Mouse (Mus musculus) heart, embryonic 10.5 days (tissue): ENCODE results near the gene Cdkn1b. TPM values are rescaled to one million over a fixed set of nuclear protein-coding genes. Genes with fewer than 3 reads are reported as not detected.
A peak's percentile ranks its signal among the peaks of the same experiment; 100 is the strongest.

Experiments used
- DNase-seq: peaks from one replicate; pipeline ENCODE4 v3.0.0-alpha.2; 2017; ENCODE audit warnings: low spot score
- H3K27ac ChIP-seq: fragments of 300-500 bp; sonication (generic); 2 replicates; pipeline ENCODE4 v1.5.1; 2016; ENCODE audit warnings: mild to moderate bottlenecking
- H3K27me3 ChIP-seq: fragments of 300-500 bp; sonication (generic); 2 replicates; pipeline ENCODE4 v1.6.1; 2016; ENCODE audit warnings: mild to moderate bottlenecking; ENCODE audit not compliant: poor library complexity, insufficient read depth, severe bottlenecking
- H3K36me3 ChIP-seq: fragments of 300-500 bp; sonication (generic); 2 replicates; pipeline ENCODE4 v1.6.1; 2016; ENCODE audit warnings: mild to moderate bottlenecking, moderate library complexity
- H3K4me1 ChIP-seq: fragments of 300-500 bp; sonication (generic); 2 replicates; pipeline ENCODE4 v1.6.1; 2016; ENCODE audit warnings: mild to moderate bottlenecking
- H3K4me3 ChIP-seq: fragments of 300-500 bp; sonication (generic); 2 replicates; pipeline ENCODE4 v1.5.1; 2016; ENCODE audit warnings: mild to moderate bottlenecking, moderate library complexity
- H3K9me3 ChIP-seq: fragments of 300-500 bp; sonication (generic); 2 replicates; pipeline ENCODE4 v1.6.1; 2016; ENCODE audit warnings: mild to moderate bottlenecking, moderate library complexity
- WGBS: fragments of 180-500 bp; shearing (Covaris S2); methylation state at CpG from one replicate; pipeline ENCODE4 v1.1.7; 2016; 5-methylcytosine and 5-hydroxymethylcytosine counted together
- polyA plus RNA-seq: library from polyadenylated mRNA; unstranded; fragments of >200 nt; fragmentation: Nextera tagmentation; extraction: Ambion mirVana; gene quantifications from 2 replicates; pipeline ENCODE4 v1.2.1, GENCODE M21; 2016

Gene Cdkn1b
- polyA plus RNA-seq, 1 experiment from 2014 or later = 12.0 TPM

- Histone ChIP-seq H3K4me3 (no peak overlapping the region), H3K27ac (peak overlapping the region; percentile 37; the same call in 1 of the 2 replicates), H3K9me3 (no peaks in the 10 kb centered on the region), H3K4me1 (peaks cover 24% of the 10 kb centered on the region), H3K27me3 (no peaks in the 10 kb centered on the region), H3K36me3 (peaks cover 14% of the 10 kb centered on the region)
- peak; percentile 35 for DNase-seq
- WGBS = 68% methylated on average over 6 of the region's 6 CpGs
These were observed 25.9 kb downstream of the Cdkn1b start for GRCm38 (mm10) chr6:134946054-134946453.

GRCm38 (mm10) chr6:134946858-134947257 is 26.7 kb downstream of the Cdkn1b start:
- no peaks in the 10 kb centered on the region for H3K9me3 ChIP-seq
- H3K36me3 ChIP-seq = peaks cover 6% of the 10 kb centered on the region; the same call in 1 of the 2 replicates
- DNase-seq = peak; percentile 45
- H3K27ac ChIP-seq = no peak overlapping the region
- H3K4me1 ChIP-seq = peaks cover 24% of the 10 kb centered on the region
- H3K27me3 ChIP-seq = no peaks in the 10 kb centered on the region
- 77% methylated on average over 9 of the region's 9 CpGs for WGBS
- H3K4me3 ChIP-seq = no peak overlapping the region

- 43% methylated on average over 13 of the region's 13 CpGs for WGBS
- Histone ChIP-seq H3K9me3 (no peaks in the 10 kb centered on the region), H3K4me3 (no peak overlapping the region), H3K36me3 (peaks cover 5% of the 10 kb centered on the region; the same call in 1 of the 2 replicates), H3K27ac (no peak overlapping the region; the same call in 1 of the 2 replicates), H3K27me3 (no peaks in the 10 kb centered on the region), H3K4me1 (peaks cover 21% of the 10 kb centered on the region)
- DNase-seq = peak; percentile 76
These were observed 27.3 kb downstream of the Cdkn1b start for GRCm38 (mm10) chr6:134947311-134948087.

GRCm38 (mm10) chr6:134948522-134949061 is 28.4 kb downstream of the Cdkn1b start:
- no peak for DNase-seq

GRCm38 (mm10) chr6:134949241-134949640 is 29.0 kb downstream of the Cdkn1b start:
- peaks cover 15% of the 10 kb centered on the region for H3K4me1 ChIP-seq
- H3K36me3 ChIP-seq = peaks cover 5% of the 10 kb centered on the region; the same call in 1 of the 2 replicates
- 86% methylated on average over 3 of the region's 3 CpGs for WGBS
- no peak overlapping the region for H3K27ac ChIP-seq
- no peaks in the 10 kb centered on the region for H3K9me3 ChIP-seq
- no peaks in the 10 kb centered on the region for H3K27me3 ChIP-seq
- H3K4me3 ChIP-seq = no peak overlapping the region
- peak; percentile 68 for DNase-seq

More at GRCm38 (mm10) chr6:134948522-134949061, 28.4 kb downstream of the Cdkn1b start:
- H3K4me3 ChIP-seq = no peak overlapping the region
- H3K9me3 ChIP-seq = no peaks in the 10 kb centered on the region
- whole genome bisulfite sequencing = 49% methylated on average over 11 of the region's 11 CpGs
- H3K4me1 ChIP-seq = peaks cover 15% of the 10 kb centered on the region
- H3K27ac ChIP-seq = no peak overlapping the region
- peaks cover 5% of the 10 kb centered on the region; the same call in 1 of the 2 replicates for H3K36me3 ChIP-seq
- no peaks in the 10 kb centered on the region for H3K27me3 ChIP-seq

GRCm38 (mm10) chr6:134951364-134951763 is 31.2 kb downstream of the Cdkn1b start:
- Histone ChIP-seq H3K27me3 (no peaks in the 10 kb centered on the region), H3K36me3 (peaks cover 4% of the 10 kb centered on the region; the same call in 1 of the 2 replicates), H3K4me3 (no peak overlapping the region), H3K9me3 (no peaks in the 10 kb centered on the region), H3K27ac (no peak overlapping the region), H3K4me1 (peaks cover 11% of the 10 kb centered on the region)
- no peak for DNase-seq
- 36% methylated on average over 5 of the region's 5 CpGs for WGBS

- no peaks in the 10 kb centered on the region for H3K27me3 ChIP-seq
- H3K4me1 ChIP-seq = no peaks in the 10 kb centered on the region
- no peaks in the 10 kb centered on the region for H3K9me3 ChIP-seq
- 84% methylated on average over 11 of the region's 11 CpGs for WGBS
- no peak overlapping the region for H3K4me3 ChIP-seq
- no peak overlapping the region for H3K27ac ChIP-seq
- DNase-seq = no peak
- H3K36me3 ChIP-seq = peaks cover 7% of the 10 kb centered on the region; the same call in 1 of the 2 replicates
These were observed 33.8 kb downstream of the Cdkn1b start for GRCm38 (mm10) chr6:134953976-134954375.

GRCm38 (mm10) chr6:134956388-134956787 is 36.2 kb downstream of the Cdkn1b start:
- no peak for DNase-seq
- WGBS = 84% methylated on average over 4 of the region's 4 CpGs
- Histone ChIP-seq H3K27ac (no peak overlapping the region), H3K27me3 (no peaks in the 10 kb centered on the region), H3K36me3 (peaks cover 7% of the 10 kb centered on the region; the same call in 1 of the 2 replicates), H3K9me3 (no peaks in the 10 kb centered on the region), H3K4me3 (no peak overlapping the region), H3K4me1 (0 out of 2 replicates have a peak, but pooled peaks cover 2% of the 10 kb centered on the region)

- Histone ChIP-seq H3K27me3 (no peaks in the 10 kb centered on the region), H3K9me3 (no peaks in the 10 kb centered on the region), H3K36me3 (peaks cover 4% of the 10 kb centered on the region; the same call in 1 of the 2 replicates), H3K4me1 (0 out of 2 replicates have a peak, but pooled peaks cover 10% of the 10 kb centered on the region), H3K4me3 (no peak overlapping the region), H3K27ac (no peak overlapping the region)
- no peak for DNase-seq
- WGBS = 66% methylated on average over 5 of the region's 5 CpGs
These were observed 41.1 kb downstream of the Cdkn1b start for GRCm38 (mm10) chr6:134961286-134961685.

- Histone ChIP-seq H3K27ac (no peak overlapping the region), H3K4me1 (0 out of 2 replicates have a peak, but pooled peaks cover 10% of the 10 kb centered on the region), H3K9me3 (no peaks in the 10 kb centered on the region), H3K36me3 (no peaks in the 10 kb centered on the region), H3K4me3 (no peak overlapping the region), H3K27me3 (no peaks in the 10 kb centered on the region)
- DNase-seq = no peak
- WGBS = 61% methylated on average over 9 of the region's 9 CpGs
These were observed 41.8 kb downstream of the Cdkn1b start for GRCm38 (mm10) chr6:134961858-134962517.

- 77% methylated on average over 5 of the region's 5 CpGs for WGBS
These were observed 42.3 kb downstream of the Cdkn1b start for GRCm38 (mm10) chr6:134962518-134962893.

GRCm38 (mm10) chr6:134963910-134964309 is 43.7 kb downstream of the Cdkn1b start:
- no peak overlapping the region for H3K4me3 ChIP-seq
- no peaks in the 10 kb centered on the region for H3K36me3 ChIP-seq
- H3K4me1 ChIP-seq = 0 out of 2 replicates have a peak, but pooled peaks cover 10% of the 10 kb centered on the region
- WGBS = 69% methylated on average over 2 of the region's 2 CpGs
- no peaks in the 10 kb centered on the region for H3K9me3 ChIP-seq
- no peaks in the 10 kb centered on the region for H3K27me3 ChIP-seq
- H3K27ac ChIP-seq = no peak overlapping the region
- no peak for DNase-seq

More at GRCm38 (mm10) chr6:134962518-134962893, 42.3 kb downstream of the Cdkn1b start:
- DNase-seq = no peak
- H3K4me3 ChIP-seq = no peak overlapping the region
- H3K4me1 ChIP-seq = 0 out of 2 replicates have a peak, but pooled peaks cover 10% of the 10 kb centered on the region
- no peaks in the 10 kb centered on the region for H3K9me3 ChIP-seq
- H3K27ac ChIP-seq = no peak overlapping the region
- no peaks in the 10 kb centered on the region for H3K36me3 ChIP-seq
- no peaks in the 10 kb centered on the region for H3K27me3 ChIP-seq
